Mouse (Mus musculus) thymus, postnatal 14 days (tissue): Measurements from ENCODE around the gene Pwwp2b.
A peak's percentile ranks its signal among the peaks of the same experiment; 100 is the strongest.

Source experiments
- DNase-seq: peaks from one replicate; pipeline ENCODE4 v3.0.0; 2021

The Pwwp2b gene

DNA sequence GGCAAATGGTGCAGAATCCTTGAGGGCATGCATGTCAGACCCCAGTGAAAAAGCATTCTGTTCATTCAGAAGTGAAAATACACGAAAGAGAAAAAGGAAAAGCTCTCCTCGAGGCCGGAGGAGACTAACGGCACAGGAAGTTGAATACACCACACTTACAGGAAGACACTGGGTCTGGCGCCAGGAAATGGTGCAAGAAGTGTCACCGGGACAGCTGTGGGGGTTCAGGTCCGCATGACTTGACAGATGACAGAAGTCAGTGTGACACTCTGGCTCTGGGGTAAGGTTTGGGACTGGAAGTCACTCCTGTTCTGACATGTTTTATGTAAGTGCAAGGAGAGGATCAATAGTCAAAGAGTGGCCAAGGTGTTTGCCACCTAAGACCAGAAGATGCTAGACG, 23.6 kb upstream of the Pwwp2b start:
- peak; percentile 78 for DNase-seq

DNA sequence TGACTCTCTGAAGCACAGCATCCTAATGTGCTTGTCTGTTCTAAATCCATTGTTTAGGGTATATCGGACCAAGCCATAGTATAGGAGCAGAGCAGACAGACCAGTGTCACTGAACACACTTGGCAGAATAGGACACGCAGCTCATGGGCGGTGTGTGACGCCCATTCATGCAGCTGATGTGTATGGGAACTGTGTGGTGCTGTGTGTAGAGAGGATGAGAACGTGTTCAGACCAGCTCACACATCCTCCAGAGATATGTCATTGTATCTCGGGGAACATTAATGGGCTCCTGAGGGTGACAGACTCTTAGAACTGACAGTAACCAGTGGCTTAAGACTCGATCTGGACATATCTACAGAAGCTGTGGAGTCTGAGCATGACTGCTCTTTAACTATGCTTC, 21.9 kb upstream of the Pwwp2b start:
- no peak for DNase-seq

DNA sequence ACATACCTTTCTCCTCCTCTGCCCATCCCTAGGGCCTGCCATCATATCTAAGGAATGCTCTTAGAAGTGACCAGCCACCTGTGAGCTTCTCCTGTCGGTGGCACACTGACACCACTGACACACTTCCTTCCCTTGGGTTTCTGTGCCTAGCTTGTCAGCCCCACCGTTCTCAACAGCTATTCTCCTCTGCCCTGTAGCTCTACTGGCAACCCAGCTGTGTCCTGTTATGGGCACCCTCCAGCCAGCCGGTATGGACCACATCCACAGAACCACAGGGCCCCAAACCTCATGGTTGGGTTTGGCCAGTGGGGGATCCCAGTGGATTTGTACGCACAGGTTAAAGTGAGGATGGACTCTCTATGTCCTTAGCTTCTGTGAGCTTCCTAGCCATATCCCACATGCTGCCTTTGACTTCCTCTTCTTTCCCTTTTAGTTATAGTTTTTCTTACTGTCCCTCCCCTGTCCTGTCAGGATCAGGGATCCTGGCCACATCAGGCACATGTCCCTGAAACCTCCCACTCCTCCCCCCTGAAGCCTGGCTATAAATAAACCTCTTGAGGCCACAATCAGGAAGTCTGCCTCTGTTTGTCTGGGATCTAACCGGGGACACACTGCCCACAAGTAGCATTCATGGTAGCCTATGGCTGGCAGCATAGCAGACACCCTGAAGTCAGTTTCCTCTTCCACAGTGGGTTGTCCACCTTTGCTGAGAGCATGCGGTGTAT, 19.7 kb upstream of the Pwwp2b start:
- no peak for DNase-seq

GRCm38 (mm10) chr7:139229837-139230236, 18.4 kb upstream of the Pwwp2b start:
- no peak for DNase-seq

GRCm38 (mm10) chr7:139230241-139230640, 18.0 kb upstream of the Pwwp2b start:
- DNase-seq = no peak

DNA sequence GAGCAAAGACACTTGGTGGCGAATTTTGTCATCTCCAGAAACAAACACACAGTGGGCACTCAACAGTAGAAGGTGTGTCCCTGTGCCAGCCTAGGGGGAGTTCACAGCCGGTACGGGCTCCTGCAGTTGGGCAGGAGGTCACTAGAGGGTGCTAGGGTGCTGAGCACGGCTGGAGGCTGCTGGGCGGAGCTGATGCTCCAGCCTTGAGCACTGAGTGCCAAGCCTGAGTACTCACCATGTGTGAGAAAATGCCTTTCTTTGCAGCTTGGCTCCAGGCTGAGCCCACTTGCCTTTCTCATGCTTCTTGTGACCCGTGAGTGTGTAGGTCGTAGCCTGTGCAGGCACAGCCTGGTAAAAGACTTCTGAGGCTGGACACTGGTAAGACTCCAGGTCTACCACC, 14.6 kb upstream of the Pwwp2b start:
- DNase-seq = peak; percentile 94

DNA sequence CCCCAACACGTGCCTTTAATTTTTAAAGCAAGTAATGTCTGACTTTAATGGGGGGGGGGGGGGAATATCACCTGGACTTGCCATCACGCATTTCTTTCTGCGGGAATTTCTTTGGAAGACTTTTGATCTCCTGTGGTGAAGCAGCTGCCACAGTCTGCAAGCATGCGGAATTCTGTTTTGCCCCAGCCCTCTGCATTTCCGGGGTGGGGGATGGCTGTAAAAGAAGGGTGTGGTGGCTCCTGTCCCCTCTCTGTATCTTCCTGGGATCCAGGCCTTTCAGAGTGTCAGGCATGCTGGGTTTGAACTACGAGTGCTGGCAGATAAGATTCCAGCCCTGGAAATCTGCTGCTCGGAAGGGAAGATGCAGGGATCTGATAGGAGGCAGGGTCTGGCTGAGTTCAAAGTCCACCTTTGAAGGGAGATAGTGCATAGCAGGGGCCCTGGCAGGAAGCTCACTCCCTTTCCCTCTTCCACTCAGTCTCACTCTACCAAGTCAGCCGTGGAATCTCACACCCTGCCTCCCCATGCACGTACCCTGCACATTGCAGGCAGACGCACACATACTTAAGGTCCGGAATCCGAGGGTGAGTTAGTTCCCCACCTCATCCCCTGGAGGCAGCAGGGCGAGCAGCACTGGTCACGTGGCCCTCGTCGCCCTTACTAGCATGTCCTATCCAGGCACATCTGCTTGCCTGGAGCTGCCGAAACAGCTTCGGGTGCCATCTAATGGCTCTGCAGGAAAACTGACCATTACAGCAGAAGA, 13.7 kb upstream of the Pwwp2b start:
- DNase-seq = peak; percentile 46

- peak; percentile 34 for DNase-seq
Measured at GRCm38 (mm10) chr7:139235651-139236358, 12.5 kb upstream of the Pwwp2b start.

DNA sequence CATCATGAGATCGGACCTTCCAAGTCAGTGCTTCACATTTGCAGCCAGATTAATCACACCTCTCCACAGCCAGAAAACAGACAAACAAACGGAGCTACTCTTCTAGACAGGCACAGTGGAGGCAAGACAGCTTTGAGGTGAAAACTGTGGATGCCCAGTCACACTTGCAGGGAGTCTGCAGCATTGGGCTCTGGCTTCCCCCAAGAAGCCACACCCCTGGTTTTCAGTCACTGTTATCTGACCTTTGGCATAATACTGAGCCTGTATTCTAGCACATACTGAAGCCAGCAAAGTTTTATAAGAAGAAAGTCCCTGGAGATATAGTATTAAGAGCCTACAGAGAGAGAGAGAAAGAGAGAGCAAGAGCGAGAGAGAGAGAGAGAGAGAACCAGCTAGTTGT, 8.8 kb upstream of the Pwwp2b start:
- DNase-seq = no peak

GRCm38 (mm10) chr7:139246086-139246485, 2.2 kb upstream of the Pwwp2b start:
- DNase-seq = no peak

GRCm38 (mm10) chr7:139246931-139247880, 1.1 kb upstream of the Pwwp2b start:
- no peak for DNase-seq

- peak; percentile 24 for DNase-seq
Measured at GRCm38 (mm10) chr7:139248615-139249405, 528 bp downstream of the Pwwp2b start.

- no peak for DNase-seq
Measured at GRCm38 (mm10) chr7:139249406-139250210, 1.3 kb downstream of the Pwwp2b start.

GRCm38 (mm10) chr7:139251881-139252301, 3.6 kb downstream of the Pwwp2b start:
- DNase-seq = no peak

DNA sequence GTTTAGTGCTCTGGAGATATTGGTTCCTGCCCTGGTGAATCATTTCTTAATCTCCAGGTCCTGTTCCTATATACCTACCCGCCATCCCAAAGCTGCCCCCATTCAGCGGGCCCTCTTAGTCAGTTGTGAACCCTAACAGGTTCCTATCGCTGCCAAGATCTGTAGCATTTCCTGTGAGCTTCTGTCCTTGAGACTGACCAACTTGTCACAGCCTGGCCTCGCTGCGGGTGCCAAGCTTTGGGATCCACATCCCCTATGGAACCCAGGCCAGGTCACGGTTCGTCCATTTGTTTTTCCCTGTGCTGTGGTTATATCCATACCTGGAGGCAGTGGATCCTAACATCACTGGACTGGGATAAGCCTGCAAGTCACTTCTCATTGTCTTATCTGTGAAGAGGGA, 4.3 kb downstream of the Pwwp2b start:
- DNase-seq = no peak

- DNase-seq = no peak
Measured at GRCm38 (mm10) chr7:139252986-139253385, 4.7 kb downstream of the Pwwp2b start.

- no peak for DNase-seq
Measured at GRCm38 (mm10) chr7:139253462-139253861, 5.2 kb downstream of the Pwwp2b start.

- no peak for DNase-seq
Measured at GRCm38 (mm10) chr7:139254626-139255025, 6.3 kb downstream of the Pwwp2b start.

DNA sequence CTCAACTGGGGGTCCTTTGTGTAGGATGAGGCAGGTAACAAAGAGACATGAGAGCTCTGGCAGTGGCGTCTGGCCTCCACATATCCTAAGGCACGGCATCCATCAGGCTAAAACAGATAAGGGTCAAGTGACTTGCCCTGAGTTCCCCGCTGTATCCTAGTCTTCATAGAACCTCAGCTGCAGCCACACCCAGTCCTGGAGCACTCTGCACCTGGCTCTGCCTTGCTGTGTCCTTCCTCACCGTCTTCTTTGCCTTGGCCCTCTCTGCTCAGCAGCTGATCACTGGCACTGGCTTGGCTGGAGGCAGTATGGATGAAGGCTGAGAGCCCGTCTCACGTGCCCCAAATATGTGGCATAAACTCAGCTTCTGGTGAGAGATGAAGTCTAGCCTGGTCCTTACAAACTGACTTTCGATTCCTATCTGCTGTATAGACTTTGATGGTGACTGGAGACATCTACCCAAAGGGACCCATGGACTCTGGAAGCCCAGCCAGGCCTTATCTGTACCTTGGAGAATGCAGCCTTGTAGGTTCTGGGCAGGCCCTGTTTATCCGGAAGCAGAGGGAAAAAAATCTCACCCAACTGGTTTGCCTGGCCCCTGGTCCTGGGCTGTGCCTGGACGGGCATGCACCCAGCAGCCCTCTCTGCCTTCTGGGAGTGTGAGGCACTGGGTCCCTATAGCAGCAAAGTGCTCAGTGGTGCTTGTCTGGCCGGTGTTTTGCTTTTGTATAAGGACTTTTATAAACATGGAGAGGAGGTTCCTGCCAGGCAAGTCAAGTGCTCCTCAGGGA, 9.7 kb downstream of the Pwwp2b start:
- no peak for DNase-seq

- no peak for DNase-seq
Measured at GRCm38 (mm10) chr7:139264337-139264736, 16.1 kb downstream of the Pwwp2b start.
